Comparison of ENCODE assay signal across 14 mouse cellular contexts in the genomic region with DNA sequence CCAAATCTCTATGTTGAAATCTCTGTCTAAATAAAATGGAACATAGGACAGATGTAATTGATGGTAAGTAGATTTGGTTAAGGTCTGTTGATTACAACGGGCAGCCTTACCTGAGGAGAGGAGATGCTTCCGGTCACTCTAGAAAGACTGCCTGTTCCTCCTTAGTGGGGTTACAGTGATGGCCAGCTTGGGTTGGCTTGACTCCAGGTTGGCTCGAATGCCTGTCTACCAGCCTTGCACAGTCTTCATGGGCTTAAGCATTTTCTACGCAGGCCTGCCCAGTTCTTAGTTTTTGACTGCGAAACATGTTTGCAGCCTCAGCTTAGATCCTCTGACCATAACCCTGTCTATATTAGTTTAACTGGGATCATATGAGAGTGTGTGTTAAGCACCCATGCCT. TPM values are rescaled to one million over a fixed set of nuclear protein-coding genes. Genes with fewer than 3 reads are reported as not detected.
DNase-seq lines count a peak whose midpoint lies in the region; ATAC-seq lines count a peak whose summit lies in the region.
"Had no signal": no experiment of that assay in that cellular context is flagged by ENCODE, and none has a peak within 500 bp of the region (broad histone marks: within the 10 kb centered on the region; RNA-seq: fewer than 3 reads in every experiment).

No protein-coding gene starts in this region.

- intact Hi-C loops in left cerebral cortex, postnatal 4 days (cut with DNase I) = no loop called here

- peak; percentile 13 for DNase-seq in adrenal gland, postnatal 10 days
- no peak for DNase-seq in adrenal gland, postnatal 25 days
- DNase-seq in cerebellum, postnatal 14 days = peak; percentile 73 to 79
- DNase-seq in left cerebral cortex, postnatal 4 days = peak; percentile 63
- no peak for DNase-seq in left cerebral cortex, adult 8-10 months (ENCODE audit: low spot score in 2 of 2)
- DNase-seq in brain, adult 2 months (ENCODE audit: low read depth, low spot score) = peak; percentile 31
- DNase-seq: adrenal gland, adult 8-10 months; B cell, adult 2 months; forebrain, postnatal 0 days; gastrocnemius, postnatal 14 days had no signal

- no peak for ATAC-seq in cerebellum, adult (ENCODE audit: insufficient number of reproducible peaks, low FRiP score, low TSS enrichment)
- ATAC-seq: CD4-positive, CD25-positive, alpha-beta regulatory T cell, adult 4 months; intestine, embryonic 16.5 days had no signal

RNA-seq across cellular contexts. Expression of a gene that starts 13.5 kb away (rescaled TPM):
- not detected for total RNA-seq in adrenal gland, postnatal 10 days (2021)
- total RNA-seq in adrenal gland, postnatal 25 days (2021) = not detected in 2 replicates
- total RNA-seq in left cerebral cortex, postnatal 4 days (2021) = under 1 TPM; 0.40 to 0.48 TPM
- 1 to 10 TPM; 2.3 to 3.6 (median 2.4) TPM for total RNA-seq in left cerebral cortex, adult 8-10 months (2022)
- total RNA-seq: adrenal gland, adult 8-10 months; gastrocnemius, adult 18-20 months; gastrocnemius, postnatal 14 days had no signal

Comparison
In these comparisons a context has a peak if more than half of its experiments do, and no peak if none do; other contexts are left out.
1. DNase-seq: peak in adrenal gland, postnatal 10 days (single experiment), cerebellum, postnatal 14 days (2 of 2), left cerebral cortex, postnatal 4 days (single experiment) and brain, adult 2 months (single experiment); none in adrenal gland, postnatal 25 days (single experiment) and left cerebral cortex, adult 8-10 months (0 of 2).